Mouse (Mus musculus) neural tube, embryonic 12.5 days (tissue): Measurements from ENCODE around the gene Vangl1. TPM values are rescaled to one million over a fixed set of nuclear protein-coding genes. Genes with fewer than 3 reads are reported as not detected.
A peak's percentile ranks its signal among the peaks of the same experiment; 100 is the strongest.

Source experiments
- ATAC-seq: fragments of 200-750 bp; cut with Nextera tagmentation; 2 replicates; pipeline ENCODE4 v1.8.0; 2017; ENCODE audit warnings: low read depth, mild to moderate bottlenecking, moderate TSS enrichment, moderate library complexity; ENCODE audit not compliant: low FRiP score
- H3K27ac ChIP-seq: fragments of 300-500 bp; sonication (generic); 2 replicates; pipeline ENCODE4 v1.5.1; 2016
- H3K27me3 ChIP-seq: fragments of 300-500 bp; sonication (generic); replicated peaks from 2 replicates; pipeline ENCODE4 v1.6.1; 2016; ENCODE audit warnings: mild to moderate bottlenecking
- H3K36me3 ChIP-seq: fragments of 300-500 bp; sonication (generic); 2 replicates; pipeline ENCODE4 v1.6.1; 2016; ENCODE audit warnings: mild to moderate bottlenecking
- H3K4me1 ChIP-seq: fragments of 300-500 bp; sonication (generic); 2 replicates; pipeline ENCODE4 v1.6.1; 2016
- H3K4me2 ChIP-seq: fragments of 300-500 bp; sonication (generic); replicated peaks from 2 replicates; pipeline ENCODE4 v1.6.1; 2016; ENCODE audit warnings: mild to moderate bottlenecking
- H3K4me3 ChIP-seq: fragments of 300-500 bp; sonication (generic); 2 replicates; pipeline ENCODE4 v1.5.1; 2016
- H3K9ac ChIP-seq: fragments of 300-500 bp; sonication (generic); 2 replicates; pipeline ENCODE4 v1.6.1; 2016; ENCODE audit warnings: mild to moderate bottlenecking
- H3K9me3 ChIP-seq: fragments of 300-500 bp; sonication (generic); 2 replicates; pipeline ENCODE4 v1.6.1; 2016; ENCODE audit warnings: mild to moderate bottlenecking
- WGBS: fragments of 180-500 bp; shearing (Covaris S2); methylation state at CpG from one replicate; pipeline ENCODE4 v1.1.7; 2016; 5-methylcytosine and 5-hydroxymethylcytosine counted together
- polyA plus RNA-seq: library from polyadenylated mRNA; unstranded; fragments of >200 nt; fragmentation: Nextera tagmentation; extraction: Ambion mirVana; gene quantifications from 2 replicates; pipeline ENCODE4 v1.2.1, GENCODE M21; 2016

The Vangl1 gene
- polyA plus RNA-seq, 1 experiment from 2014 or later = 14.9 TPM

DNA sequence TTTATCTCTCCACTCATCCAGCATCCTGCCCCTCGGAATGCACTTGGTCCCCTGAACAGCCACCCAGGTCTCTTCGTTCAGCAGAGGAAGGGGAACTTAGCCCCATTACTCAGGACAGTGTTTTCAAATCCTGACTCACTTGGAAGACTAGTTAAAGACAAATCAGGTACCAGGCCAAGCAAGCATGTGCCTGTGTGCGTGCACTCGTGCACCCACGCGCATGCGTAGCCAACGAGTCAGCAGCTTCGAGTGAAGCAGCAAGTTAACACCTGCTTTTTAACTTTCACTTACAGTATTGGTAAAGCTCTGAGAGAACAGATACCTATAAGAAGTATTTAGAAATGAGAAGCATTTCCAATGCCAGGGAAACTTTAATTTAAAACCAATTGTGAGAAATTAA is 8.3 kb downstream of the Vangl1 start:
- Histone ChIP-seq H3K9ac (no peak overlapping the region), H3K4me2 (no peak overlapping the region), H3K27me3 (peaks cover 26% of the 10 kb centered on the region), H3K4me3 (no peak overlapping the region), H3K27ac (no peak overlapping the region), H3K9me3 (no peaks in the 10 kb centered on the region), H3K36me3 (no peaks in the 10 kb centered on the region), H3K4me1 (peaks cover 61% of the 10 kb centered on the region)
- no peak for ATAC-seq
- WGBS = 68% methylated on average over 9 of the region's 9 CpGs

DNA sequence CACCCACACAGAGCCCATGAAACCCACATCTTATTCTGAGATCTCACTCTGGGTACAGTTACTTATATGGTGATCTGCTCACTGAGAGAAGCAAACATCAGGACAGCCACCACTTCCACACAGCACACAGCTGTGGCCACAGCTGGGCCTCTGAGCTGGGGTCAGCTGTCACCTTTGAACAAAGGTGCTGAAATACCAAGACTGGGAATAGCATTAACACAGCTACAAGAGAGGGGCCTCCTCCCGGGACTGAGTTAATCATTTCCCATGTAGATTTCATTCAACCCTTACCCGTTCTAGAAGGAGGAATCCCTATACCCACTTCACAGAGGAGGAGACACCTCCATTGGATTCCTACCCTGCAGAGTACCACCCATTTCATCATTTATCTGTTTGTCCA is 8.7 kb downstream of the Vangl1 start:
- no peak overlapping the region for H3K4me2 ChIP-seq
- no peak for ATAC-seq
- peaks cover 26% of the 10 kb centered on the region for H3K27me3 ChIP-seq
- H3K36me3 ChIP-seq = no peaks in the 10 kb centered on the region
- peaks cover 61% of the 10 kb centered on the region for H3K4me1 ChIP-seq
- 21% methylated on average over 2 of the region's 2 CpGs for WGBS
- H3K27ac ChIP-seq = no peak overlapping the region
- H3K4me3 ChIP-seq = no peak overlapping the region
- H3K9ac ChIP-seq = no peak overlapping the region
- H3K9me3 ChIP-seq = no peaks in the 10 kb centered on the region

DNA sequence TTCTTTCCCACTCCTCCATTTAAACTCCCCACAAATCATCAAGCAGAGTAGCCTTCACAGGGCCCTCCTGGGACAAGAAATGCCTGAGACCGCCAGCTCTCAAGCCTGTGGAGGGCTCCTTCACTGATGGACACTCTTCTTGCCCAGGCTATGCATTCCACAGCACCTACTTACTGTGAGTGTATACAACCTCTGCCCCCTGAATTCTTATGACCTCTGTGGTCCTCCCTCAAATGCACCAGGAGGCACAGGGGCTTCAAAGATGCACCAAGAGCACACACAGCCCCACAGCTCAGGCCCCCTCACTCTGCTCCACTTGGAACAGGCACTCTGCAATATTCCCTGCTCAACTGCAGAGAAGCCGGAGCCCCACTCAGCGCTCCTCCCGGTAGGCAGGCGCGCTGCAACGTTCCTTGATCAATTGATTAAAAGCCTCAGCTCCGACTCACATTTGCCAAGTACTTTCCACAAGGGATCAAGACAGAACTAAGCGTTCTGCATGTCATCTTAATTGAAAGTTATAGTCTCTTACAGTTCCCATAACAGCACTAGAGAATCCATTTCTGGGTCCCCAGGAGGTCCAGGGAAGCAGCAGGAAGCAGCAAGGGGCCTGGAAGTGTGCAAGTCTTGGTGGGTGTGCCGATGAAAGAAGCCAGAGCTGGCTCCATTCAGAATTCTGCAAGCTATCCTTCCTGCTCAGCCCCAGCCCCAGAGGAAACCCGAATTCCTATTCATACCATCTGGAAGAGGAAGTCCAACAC is 10.0 kb downstream of the Vangl1 start:
- Histone ChIP-seq H3K9me3 (no peaks in the 10 kb centered on the region), H3K27ac (peak overlapping the region; percentile 1; the same call in 1 of the 2 replicates), H3K4me1 (peaks cover 61% of the 10 kb centered on the region), H3K9ac (no peak overlapping the region), H3K27me3 (peaks cover 26% of the 10 kb centered on the region), H3K36me3 (no peaks in the 10 kb centered on the region), H3K4me3 (no peak overlapping the region), H3K4me2 (peak overlapping the region; percentile 49)
- ATAC-seq = 0 out of 2 replicates have a peak, but pooled peaks have one; percentile 12
- WGBS = 1% methylated on average over 11 of the region's 11 CpGs

DNA sequence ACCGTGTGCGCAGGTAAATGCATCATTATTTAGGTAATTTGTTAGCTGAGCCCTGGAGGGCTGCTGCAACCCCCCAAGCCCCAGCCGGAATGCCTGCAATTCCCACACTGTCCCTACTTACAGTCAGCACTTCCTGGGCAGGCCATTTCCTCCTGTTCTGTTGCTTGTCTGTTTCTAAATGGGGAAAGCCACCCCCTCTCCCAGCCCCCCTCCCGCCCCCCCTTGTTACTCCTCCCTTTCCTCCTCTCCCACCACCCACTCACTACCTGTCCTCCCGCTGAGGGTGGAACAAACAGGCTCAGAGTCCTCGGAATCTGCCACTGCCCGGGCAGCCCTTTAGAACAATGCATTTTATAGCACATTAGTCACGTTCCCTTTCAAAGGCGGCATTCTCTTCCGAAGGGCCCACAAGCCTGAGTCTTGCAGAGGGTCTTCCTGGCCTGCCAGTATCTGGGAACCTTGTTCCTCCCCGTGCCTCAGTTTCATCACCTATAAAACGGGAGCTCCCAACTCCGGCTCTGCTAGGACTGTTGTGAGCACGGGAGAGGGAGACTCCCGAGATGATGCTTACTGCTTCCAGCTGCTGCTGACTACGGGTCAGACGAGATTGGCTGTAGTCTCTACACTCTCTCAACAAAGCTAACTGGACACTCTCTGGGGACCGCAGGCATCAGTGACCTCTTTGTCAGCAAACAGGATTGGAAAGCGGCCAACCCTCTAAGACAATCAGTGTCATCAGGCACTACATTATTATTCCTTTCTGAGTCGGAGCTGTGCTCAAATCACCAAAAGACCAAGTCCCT is 10.8 kb downstream of the Vangl1 start:
- no peak overlapping the region for H3K4me3 ChIP-seq
- H3K36me3 ChIP-seq = no peaks in the 10 kb centered on the region
- peak overlapping the region; percentile 36 for H3K9ac ChIP-seq
- H3K9me3 ChIP-seq = no peaks in the 10 kb centered on the region
- H3K27me3 ChIP-seq = peaks cover 24% of the 10 kb centered on the region
- H3K4me1 ChIP-seq = peaks cover 64% of the 10 kb centered on the region
- ATAC-seq = peak; percentile 29
- H3K4me2 ChIP-seq = peak overlapping the region; percentile 49
- 0 out of 2 replicates have a peak overlapping the region, but pooled peaks have one; percentile 7 for H3K27ac ChIP-seq
- 3% methylated on average over 19 of the region's 20 CpGs for WGBS

DNA sequence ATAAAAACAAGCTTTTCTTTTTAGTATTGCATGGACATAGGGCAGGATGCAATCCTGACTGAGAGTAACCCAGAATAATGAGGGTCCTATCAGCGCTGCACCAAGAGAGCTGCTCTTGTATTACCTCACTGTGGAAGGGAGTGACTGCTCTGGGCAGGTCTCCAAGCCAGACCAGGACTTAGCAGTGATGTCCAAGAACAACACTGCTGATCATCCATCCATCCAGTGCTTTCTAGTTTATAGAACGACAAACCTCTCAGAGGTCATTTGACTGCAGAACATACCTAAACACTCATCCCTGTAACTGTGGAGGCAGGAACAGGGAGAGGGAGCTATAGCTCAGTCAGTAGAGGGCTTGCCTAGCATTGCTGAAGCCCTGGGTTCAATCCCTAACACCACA is 11.9 kb downstream of the Vangl1 start:
- 63% methylated on average over 2 of the region's 2 CpGs for WGBS
- H3K9ac ChIP-seq = no peak overlapping the region
- no peak for ATAC-seq
- H3K36me3 ChIP-seq = no peaks in the 10 kb centered on the region
- H3K27ac ChIP-seq = no peak overlapping the region
- H3K27me3 ChIP-seq = peaks cover 20% of the 10 kb centered on the region; the same call in 1 of the 2 replicates
- H3K4me3 ChIP-seq = no peak overlapping the region
- H3K9me3 ChIP-seq = no peaks in the 10 kb centered on the region
- H3K4me2 ChIP-seq = peak overlapping the region; percentile 49; the same call in 1 of the 2 replicates
- peaks cover 54% of the 10 kb centered on the region for H3K4me1 ChIP-seq

DNA sequence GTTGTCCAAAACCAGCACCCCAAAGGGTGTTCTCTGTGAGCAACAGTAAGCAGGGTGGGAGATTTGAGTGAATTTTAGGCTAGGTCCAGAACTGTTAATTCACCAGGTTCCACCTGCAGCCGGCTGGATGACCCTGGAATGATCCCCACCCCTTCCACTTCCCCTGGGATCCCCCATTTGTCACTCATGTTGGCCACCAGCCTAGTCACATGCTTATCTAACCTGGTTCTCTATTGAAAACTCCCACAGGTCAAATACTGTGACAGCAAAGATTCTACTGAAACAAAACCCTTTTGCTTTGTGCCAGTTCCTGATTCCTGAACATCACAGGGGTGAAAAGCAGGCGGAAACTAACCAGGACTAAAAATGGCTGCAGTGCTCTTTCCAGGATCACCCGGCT is 12.9 kb downstream of the Vangl1 start:
- H3K27ac ChIP-seq = no peak overlapping the region
- H3K4me3 ChIP-seq = no peak overlapping the region
- no peaks in the 10 kb centered on the region for H3K36me3 ChIP-seq
- ATAC-seq = no peak
- H3K4me1 ChIP-seq = peaks cover 51% of the 10 kb centered on the region
- H3K27me3 ChIP-seq = peaks cover 20% of the 10 kb centered on the region; the same call in 1 of the 2 replicates
- 71% methylated on average over 3 of the region's 3 CpGs for WGBS
- H3K9me3 ChIP-seq = no peaks in the 10 kb centered on the region
- H3K4me2 ChIP-seq = no peak overlapping the region
- H3K9ac ChIP-seq = no peak overlapping the region

DNA sequence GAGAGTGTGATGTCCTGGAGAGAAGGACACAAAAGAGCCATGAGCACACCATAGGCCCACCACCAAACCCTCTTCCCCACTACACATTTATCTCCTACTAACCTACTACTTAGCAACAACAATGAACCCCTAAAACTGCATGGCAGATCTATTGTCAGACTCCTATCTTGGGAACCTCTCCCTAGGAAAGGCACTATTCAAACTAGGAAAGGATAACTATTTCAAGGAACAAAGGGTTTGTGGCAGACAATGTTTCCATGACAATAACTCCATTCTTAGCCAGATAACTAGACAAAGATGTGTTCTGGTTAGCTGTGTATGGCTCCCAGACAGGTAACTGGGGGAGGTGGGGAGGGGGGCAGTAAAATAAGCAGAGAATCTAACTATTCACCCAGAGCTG is 13.9 kb downstream of the Vangl1 start:
- H3K9me3 ChIP-seq = no peaks in the 10 kb centered on the region; the same call in 1 of the 2 replicates
- no peak overlapping the region for H3K27ac ChIP-seq
- no peak overlapping the region for H3K4me2 ChIP-seq
- no peak overlapping the region for H3K4me3 ChIP-seq
- no peaks in the 10 kb centered on the region for H3K36me3 ChIP-seq
- H3K27me3 ChIP-seq = peaks cover 17% of the 10 kb centered on the region; the same call in 1 of the 2 replicates
- no peak for ATAC-seq
- H3K4me1 ChIP-seq = peaks cover 48% of the 10 kb centered on the region
- no peak overlapping the region for H3K9ac ChIP-seq

DNA sequence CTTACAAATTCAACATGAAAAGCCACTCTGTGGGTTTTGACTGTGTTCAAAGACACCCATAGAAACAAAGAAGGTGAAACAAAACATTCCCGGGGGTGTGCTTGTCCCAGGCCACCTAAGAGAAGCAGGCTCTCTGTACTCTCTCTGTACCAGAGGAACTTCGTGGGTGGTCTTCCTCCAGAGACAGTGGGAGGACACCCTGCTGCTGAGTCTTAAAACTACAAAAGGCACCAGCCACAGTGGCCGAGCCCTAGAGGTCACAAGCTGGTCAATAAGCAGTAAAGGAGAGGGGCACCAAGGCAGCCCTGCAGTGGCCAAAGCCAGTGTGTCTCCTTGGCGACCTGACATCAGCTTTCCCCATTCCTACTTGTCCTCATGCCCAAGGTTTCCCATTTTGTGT is 14.5 kb downstream of the Vangl1 start:
- no peak overlapping the region for H3K27ac ChIP-seq
- H3K4me1 ChIP-seq = peaks cover 41% of the 10 kb centered on the region
- no peak for ATAC-seq
- no peaks in the 10 kb centered on the region; the same call in 1 of the 2 replicates for H3K9me3 ChIP-seq
- H3K4me3 ChIP-seq = no peak overlapping the region
- WGBS = 1% methylated on average over 4 of the region's 4 CpGs
- H3K9ac ChIP-seq = no peak overlapping the region
- H3K27me3 ChIP-seq = peaks cover 13% of the 10 kb centered on the region; the same call in 1 of the 2 replicates
- 0 out of 2 replicates have a peak overlapping the region, but pooled peaks have one; percentile 3 for H3K4me2 ChIP-seq
- H3K36me3 ChIP-seq = no peaks in the 10 kb centered on the region

DNA sequence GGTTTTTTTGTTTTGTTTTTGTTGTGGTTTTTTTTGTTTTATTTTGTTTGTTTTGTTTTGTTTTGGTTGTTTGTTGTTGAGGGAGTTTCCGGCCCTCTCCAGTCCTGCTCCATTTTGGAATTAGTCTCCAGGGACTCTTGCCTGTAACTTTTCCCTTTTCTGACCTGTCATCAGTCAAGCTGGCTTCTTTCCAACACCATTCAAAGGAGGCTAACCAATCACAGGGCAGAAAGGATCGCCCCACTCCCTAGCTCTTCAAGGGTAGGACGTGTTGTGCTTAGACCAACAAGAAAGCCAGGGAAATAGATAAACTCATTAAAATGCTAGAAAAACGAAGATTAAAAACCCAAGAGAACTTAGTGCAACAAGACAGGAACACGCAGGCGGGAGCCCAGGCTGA is 15.5 kb downstream of the Vangl1 start:
- Histone ChIP-seq H3K4me2 (peak overlapping the region; percentile 39), H3K4me1 (peaks cover 31% of the 10 kb centered on the region), H3K27ac (no peak overlapping the region), H3K4me3 (no peak overlapping the region), H3K27me3 (peaks cover 13% of the 10 kb centered on the region; the same call in 1 of the 2 replicates), H3K36me3 (no peaks in the 10 kb centered on the region), H3K9ac (no peak overlapping the region), H3K9me3 (no peaks in the 10 kb centered on the region; the same call in 1 of the 2 replicates)
- ATAC-seq = no peak
- WGBS = 12% methylated on average over 6 of the region's 6 CpGs

DNA sequence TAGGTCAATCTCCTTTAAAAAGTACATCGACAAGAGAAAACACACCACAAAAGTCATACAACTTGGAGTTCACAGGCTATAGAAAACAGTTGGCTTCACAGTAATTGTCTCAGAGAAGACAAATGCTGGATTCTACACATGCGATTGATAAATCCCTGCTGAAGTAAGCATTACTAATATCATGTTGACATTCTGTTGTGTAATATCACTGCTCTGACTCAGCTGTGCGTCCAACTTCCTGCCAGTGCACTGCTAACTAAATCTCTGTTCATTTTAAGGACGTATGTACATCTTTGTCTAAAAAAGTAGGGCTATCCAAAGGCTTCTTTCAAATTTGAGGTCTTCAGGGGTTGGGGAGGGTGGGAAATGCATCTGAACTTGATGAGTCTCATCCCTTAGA is 17.1 kb downstream of the Vangl1 start:
- Histone ChIP-seq H3K36me3 (no peaks in the 10 kb centered on the region; the same call in 1 of the 2 replicates), H3K27ac (no peak overlapping the region), H3K4me1 (peaks cover 15% of the 10 kb centered on the region), H3K9me3 (no peaks in the 10 kb centered on the region; the same call in 1 of the 2 replicates), H3K27me3 (peaks cover 12% of the 10 kb centered on the region; the same call in 1 of the 2 replicates), H3K4me2 (no peak overlapping the region), H3K9ac (no peak overlapping the region), H3K4me3 (no peak overlapping the region)
- WGBS = 84% methylated on average over 4 of the region's 4 CpGs
- no peak for ATAC-seq

DNA sequence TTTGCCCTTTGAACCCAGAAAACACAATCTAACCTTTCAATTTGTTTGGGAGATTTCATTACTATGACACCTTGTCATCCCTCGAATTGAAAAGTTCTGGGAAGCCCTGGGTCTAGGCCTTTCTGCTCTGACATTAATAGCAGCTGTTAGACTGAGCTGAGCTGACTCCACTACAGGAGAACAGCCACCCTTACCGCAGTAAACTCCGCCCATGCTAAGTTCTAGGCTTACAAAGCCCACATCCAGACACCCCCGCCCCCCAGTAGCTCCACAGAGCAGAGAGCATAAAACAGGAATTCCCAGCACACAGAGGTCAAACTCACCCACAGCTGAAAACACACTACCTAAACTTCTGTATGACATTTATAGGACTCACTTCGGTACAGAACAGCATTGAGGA is 19.8 kb downstream of the Vangl1 start:
- H3K9ac ChIP-seq = no peak overlapping the region
- H3K9me3 ChIP-seq = no peaks in the 10 kb centered on the region; the same call in 1 of the 2 replicates
- no peak overlapping the region for H3K4me2 ChIP-seq
- H3K27me3 ChIP-seq = no peaks in the 10 kb centered on the region
- 70% methylated on average over 5 of the region's 5 CpGs for WGBS
- H3K27ac ChIP-seq = no peak overlapping the region
- H3K4me3 ChIP-seq = no peak overlapping the region
- ATAC-seq = no peak
- H3K4me1 ChIP-seq = peaks cover 7% of the 10 kb centered on the region
- H3K36me3 ChIP-seq = peaks cover 3% of the 10 kb centered on the region; the same call in 1 of the 2 replicates

DNA sequence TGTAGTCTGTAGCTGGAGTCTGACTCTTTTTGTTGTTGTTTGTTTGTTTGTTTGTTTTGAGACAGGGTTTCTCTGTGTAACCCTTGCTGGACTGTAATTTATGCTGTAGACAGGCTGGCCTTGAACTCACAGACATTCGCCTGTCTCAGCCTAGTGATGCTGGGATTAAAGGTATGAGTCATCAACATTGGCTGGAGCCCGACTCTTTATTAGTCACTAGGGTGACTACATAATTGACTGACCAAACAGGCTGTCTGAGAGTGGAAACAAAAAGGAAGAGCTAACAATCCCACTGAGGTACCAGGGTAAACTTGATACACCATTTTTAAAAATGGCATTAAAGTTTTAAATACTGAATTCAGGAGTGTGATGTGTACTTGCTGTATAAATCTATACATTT is 21.9 kb downstream of the Vangl1 start:
- no peaks in the 10 kb centered on the region for H3K4me1 ChIP-seq
- 88% methylated on average over 2 of the region's 2 CpGs for WGBS
- H3K9ac ChIP-seq = no peak overlapping the region
- no peaks in the 10 kb centered on the region for H3K27me3 ChIP-seq
- H3K4me2 ChIP-seq = no peak overlapping the region
- H3K4me3 ChIP-seq = no peak overlapping the region
- no peak overlapping the region for H3K27ac ChIP-seq
- no peaks in the 10 kb centered on the region; the same call in 1 of the 2 replicates for H3K9me3 ChIP-seq
- peaks cover 3% of the 10 kb centered on the region; the same call in 1 of the 2 replicates for H3K36me3 ChIP-seq
- no peak for ATAC-seq
